ENCODE assay signal across 15 mouse cellular contexts in the genomic region with DNA sequence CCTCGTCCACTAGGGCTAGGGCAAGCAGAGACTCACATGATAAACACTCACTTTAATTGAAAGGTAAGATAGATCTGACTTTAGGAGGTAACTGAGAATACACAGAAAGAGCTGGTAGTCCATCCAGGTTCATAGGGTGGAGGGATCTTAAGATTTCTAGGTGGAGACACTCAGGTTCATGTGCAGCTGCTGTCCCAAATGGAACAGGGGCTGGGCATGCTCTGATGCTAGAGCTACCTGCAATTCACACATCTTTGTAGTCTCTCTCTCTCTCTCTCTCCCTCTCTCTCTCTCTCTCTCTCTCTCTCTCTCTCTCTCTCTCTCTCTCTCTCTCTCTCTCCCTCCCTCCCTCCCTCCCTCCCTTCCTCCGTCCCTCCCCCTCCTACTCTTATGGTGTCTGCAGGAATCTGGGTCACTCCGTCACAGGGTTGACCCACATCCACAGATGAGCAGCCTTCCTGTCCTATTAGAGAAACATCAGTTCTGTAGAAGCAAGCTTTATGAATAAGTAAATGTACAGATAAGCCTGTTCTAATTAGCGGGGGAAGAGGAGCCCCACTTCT.
DNase-seq lines count a peak whose midpoint lies in the region; ATAC-seq and TF ChIP-seq lines count a peak whose summit lies in the region.
"Had no signal": no experiment of that assay in that cellular context is flagged by ENCODE, and none has a peak within 500 bp of the region (broad histone marks: within the 10 kb centered on the region; RNA-seq: fewer than 3 reads in every experiment).

No protein-coding gene starts in this region.

- ATAC-seq in frontal cortex, adult (ENCODE audit: low TSS enrichment) = peak; percentile 62; the same call in 1 of the 2 replicates
- peak; percentile 55 for ATAC-seq in hindbrain, embryonic 12.5 days (ENCODE audit: low FRiP score)
- peak; percentile 76 for ATAC-seq in midbrain, embryonic 14.5 days (ENCODE audit: low FRiP score, low TSS enrichment)
- ATAC-seq: liver, embryonic 12.5 days had no signal

- TF ChIP-seq CTCF in gastrocnemius, adult 2 months (IDR thresholded peaks at IDR 0.05) = no peak

- no peak overlapping the region for H3K9ac ChIP-seq in hindbrain, embryonic 12.5 days
- no peak overlapping the region for H3K9ac ChIP-seq in midbrain, embryonic 14.5 days (replicated peaks; ENCODE audit: low read length)
- H3K9ac ChIP-seq: liver, embryonic 12.5 days; stomach, embryonic 15.5 days had no signal

- intact Hi-C loops in gastrocnemius, adult 2 months (cut with DNase I) = no loop called here

- H3K9me3 ChIP-seq in hindbrain, embryonic 12.5 days (replicated peaks) = no peaks in the 10 kb centered on the region
- no peaks in the 10 kb centered on the region for H3K9me3 ChIP-seq in midbrain, embryonic 14.5 days (ENCODE audit: control insufficient read depth, low read length)
- H3K9me3 ChIP-seq: liver, embryonic 12.5 days; stomach, embryonic 15.5 days had no signal

- no peaks in the 10 kb centered on the region for H3K27me3 ChIP-seq in hindbrain, embryonic 12.5 days
- no peaks in the 10 kb centered on the region for H3K27me3 ChIP-seq in midbrain, embryonic 14.5 days (ENCODE audit: control insufficient read depth, insufficient read depth, low read length)
- H3K27me3 ChIP-seq: liver, embryonic 12.5 days; stomach, embryonic 15.5 days had no signal

- DNase-seq in frontal cortex, adult 2 months (ENCODE audit: extremely low spot score in 1 of 2, low spot score in 1 of 2) = no peak
- no peak for DNase-seq in midbrain, embryonic 14.5 days
- DNase-seq in kidney, postnatal 4 days = no peak
- DNase-seq in right cerebral cortex, adult 18-20 months = no peak
- no peak for DNase-seq in gastrocnemius, adult 2 months
- no peak for DNase-seq in gastrocnemius, adult 18-20 months (ENCODE audit: low spot score)
- DNase-seq: adrenal gland, postnatal 10 days; cerebellum, postnatal 25 days; kidney, postnatal 14 days; lung, postnatal 10 days; thymus, postnatal 25 days had no signal

- no peaks in the 10 kb centered on the region for H3K36me3 ChIP-seq in hindbrain, embryonic 12.5 days
- H3K36me3 ChIP-seq in midbrain, embryonic 14.5 days (ENCODE audit: control insufficient read depth, insufficient read depth, low read length) = no peaks in the 10 kb centered on the region
- H3K36me3 ChIP-seq: liver, embryonic 12.5 days; stomach, embryonic 15.5 days had no signal

- no peak overlapping the region for H3K4me3 ChIP-seq in hindbrain, embryonic 12.5 days
- no peak overlapping the region for H3K4me3 ChIP-seq in midbrain, embryonic 14.5 days (replicated peaks; ENCODE audit: low read depth, low read length)
- no peak overlapping the region for H3K4me3 ChIP-seq in gastrocnemius, adult 2 months
- H3K4me3 ChIP-seq: liver, embryonic 12.5 days; stomach, embryonic 15.5 days had no signal

- WGBS in hindbrain, embryonic 12.5 days = 32% methylated on average over 4 of the region's 4 CpGs
- 17% methylated on average over 4 of the region's 4 CpGs for WGBS in midbrain, embryonic 14.5 days

- peaks cover 14% of the 10 kb centered on the region for H3K4me1 ChIP-seq in hindbrain, embryonic 12.5 days
- peaks cover 21% of the 10 kb centered on the region for H3K4me1 ChIP-seq in midbrain, embryonic 14.5 days (ENCODE audit: control insufficient read depth, insufficient read depth, low read length)
- H3K4me1 ChIP-seq: liver, embryonic 12.5 days; stomach, embryonic 15.5 days had no signal

- H3K27ac ChIP-seq in hindbrain, embryonic 12.5 days = peak overlapping the region; percentile 60; the same call in 1 of the 2 replicates
- H3K27ac ChIP-seq in midbrain, embryonic 14.5 days (replicated peaks; ENCODE audit: low read depth, low read length) = peak overlapping the region; percentile 10
- no peak overlapping the region for H3K27ac ChIP-seq in gastrocnemius, adult 2 months
- H3K27ac ChIP-seq: liver, embryonic 12.5 days; stomach, embryonic 15.5 days had no signal

- peak overlapping the region; percentile 33 for H3K4me2 ChIP-seq in hindbrain, embryonic 12.5 days (replicated peaks)
- H3K4me2 ChIP-seq in midbrain, embryonic 14.5 days (ENCODE audit: low read length) = peak overlapping the region; percentile 18; the same call in 1 of the 2 replicates
- H3K4me2 ChIP-seq: liver, embryonic 12.5 days; stomach, embryonic 15.5 days had no signal
